Mouse (Mus musculus): ENCODE data around the gene Impg2. TPM values are rescaled to one million over a fixed set of nuclear protein-coding genes. Genes with fewer than 3 reads are reported as not detected.

The Impg2 gene
- 0.23 TPM in 1 of 2 replicates, not detected in the other for polyA plus RNA-seq (2015; fragmentation: Nextera tagmentation; extraction: Ambion mirVana)

GRCm38 (mm10) chr16:56204051-56204450 lies at the start of gene Impg2:
TSS of gene Impg2 (plus strand) at chr16:56204313.

Other genes starting within 250 kb of the Impg2 start
- 741 and 781 TPM in 2 replicates for gene Rpl24, start 238.0 kb upstream of the Impg2 start, polyA plus RNA-seq (2015; fragmentation: Nextera tagmentation; extraction: Ambion mirVana)
- 7.8 TPM in 2 replicates for gene Zbtb11, start 230.4 kb upstream of the Impg2 start, polyA plus RNA-seq (2015; fragmentation: Nextera tagmentation; extraction: Ambion mirVana)
- gene Pcnp, start 174.6 kb upstream of the Impg2 start, polyA plus RNA-seq (2015; fragmentation: Nextera tagmentation; extraction: Ambion mirVana) = 120 and 147 TPM in 2 replicates
- 13.3 and 15.6 TPM in 2 replicates for gene Trmt10c, start 166.5 kb upstream of the Impg2 start, polyA plus RNA-seq (2015; fragmentation: Nextera tagmentation; extraction: Ambion mirVana)
- gene Senp7, start 156.0 kb upstream of the Impg2 start, polyA plus RNA-seq (2015; fragmentation: Nextera tagmentation; extraction: Ambion mirVana) = 9.8 and 11.1 TPM in 2 replicates

Measured in urinary bladder, postnatal 0 days (tissue).